Mouse (Mus musculus) midbrain, postnatal 0 days (tissue): Measurements from ENCODE around the gene Larp4b. TPM values are rescaled to one million over a fixed set of nuclear protein-coding genes. Genes with fewer than 3 reads are reported as not detected.
A peak's percentile ranks its signal among the peaks of the same experiment; 100 is the strongest.

Experiments
- ATAC-seq: fragments of 200-750 bp; cut with Nextera tagmentation; 2 replicates; pipeline ENCODE4 v1.8.0; 2017; ENCODE audit warnings: moderate number of reproducible peaks, mild to moderate bottlenecking, moderate TSS enrichment, moderate library complexity; ENCODE audit not compliant: low FRiP score
- DNase-seq: peaks from one replicate; pipeline ENCODE4 v3.0.0-alpha.2; 2015; ENCODE audit warnings: low spot score
- H3K27ac ChIP-seq: fragments of 300-500 bp; sonication (generic); 2 replicates; pipeline ENCODE4 v1.5.1; 2014; ENCODE audit warnings: low read depth, mild to moderate bottlenecking, low read length, mixed read lengths
- H3K27me3 ChIP-seq: fragments of 300-500 bp; sonication (generic); 2 replicates; pipeline ENCODE4 v1.6.1; 2014; ENCODE audit warnings: low read length, control low read depth, mixed read lengths; ENCODE audit not compliant: insufficient read depth
- H3K36me3 ChIP-seq: fragments of 300-500 bp; sonication (generic); 2 replicates; pipeline ENCODE4 v1.6.1; 2014; ENCODE audit warnings: low read length, control low read depth, mixed read lengths; ENCODE audit not compliant: insufficient read depth
- H3K4me1 ChIP-seq: fragments of 300-500 bp; sonication (generic); 2 replicates; pipeline ENCODE4 v1.6.1; 2014; ENCODE audit warnings: mild to moderate bottlenecking, control low read depth, antibody characterized with exemption, low read length, mixed read lengths; ENCODE audit not compliant: insufficient read depth
- H3K4me2 ChIP-seq: fragments of 300-500 bp; sonication (generic); 2 replicates; pipeline ENCODE4 v1.6.1; 2014; ENCODE audit warnings: low read depth, mild to moderate bottlenecking, low read length, mixed read lengths; ENCODE audit not compliant: poor library complexity, severe bottlenecking
- H3K4me3 ChIP-seq: fragments of 300-500 bp; sonication (generic); 2 replicates; pipeline ENCODE4 v1.5.1; 2014; ENCODE audit warnings: low read depth, mild to moderate bottlenecking, low read length, moderate library complexity
- H3K9ac ChIP-seq: fragments of 300-500 bp; sonication (generic); replicated peaks from 2 replicates; pipeline ENCODE4 v1.6.1; 2014; ENCODE audit warnings: mild to moderate bottlenecking, low read length, moderate library complexity, mixed read lengths; ENCODE audit not compliant: poor library complexity, severe bottlenecking
- H3K9me3 ChIP-seq: fragments of 300-500 bp; sonication (generic); 2 replicates; pipeline ENCODE4 v1.6.1; 2016; ENCODE audit warnings: low read length, control low read depth
- CTCF ChIP-seq: IDR thresholded peaks from 2 replicates; pipeline ENCODE4 v1.5.1; 2016; ENCODE audit warnings: antibody characterized with exemption, mild to moderate bottlenecking
- WGBS: fragments of 180-500 bp; shearing (Covaris S2); extraction: QIAGEN DNeasy Blood & Tissue Kit; methylation state at CpG from one replicate; pipeline ENCODE4 v1.1.7; 2014; 5-methylcytosine and 5-hydroxymethylcytosine counted together
- polyA plus RNA-seq: library from polyadenylated mRNA; unstranded; fragments of >200 nt; fragmentation: Nextera tagmentation; extraction: Ambion mirVana; gene quantifications from 2 replicates; pipeline ENCODE4 v1.2.1, GENCODE M21; 2015
- total RNA-seq: library from RNA; depleted of rRNA; stranded (reverse); fragments of >200 nt; gene quantifications from 2 replicates; pipeline ENCODE4 v1.2.3, GENCODE M21; 2014

Gene Larp4b
- total and polyA plus RNA-seq, 2 experiments from 2014 or later, result 40.8 to 78.3 TPM

- Histone ChIP-seq H3K27me3 (no peaks in the 10 kb centered on the region), H3K4me3 (no peak overlapping the region), H3K27ac (no peak overlapping the region), H3K9me3 (no peaks in the 10 kb centered on the region), H3K4me2 (no peak overlapping the region), H3K4me1 (no peaks in the 10 kb centered on the region), H3K9ac (no peak overlapping the region), H3K36me3 (peaks cover 23% of the 10 kb centered on the region)
- ATAC-seq, result no peak
- 90% methylated on average over 2 of the region's 2 CpGs for WGBS
- TF ChIP-seq CTCF, result no peak
- no peak for DNase-seq
Measured at GRCm38 (mm10) chr13:9148830-9149229, 55.1 kb downstream of the Larp4b start.

DNA sequence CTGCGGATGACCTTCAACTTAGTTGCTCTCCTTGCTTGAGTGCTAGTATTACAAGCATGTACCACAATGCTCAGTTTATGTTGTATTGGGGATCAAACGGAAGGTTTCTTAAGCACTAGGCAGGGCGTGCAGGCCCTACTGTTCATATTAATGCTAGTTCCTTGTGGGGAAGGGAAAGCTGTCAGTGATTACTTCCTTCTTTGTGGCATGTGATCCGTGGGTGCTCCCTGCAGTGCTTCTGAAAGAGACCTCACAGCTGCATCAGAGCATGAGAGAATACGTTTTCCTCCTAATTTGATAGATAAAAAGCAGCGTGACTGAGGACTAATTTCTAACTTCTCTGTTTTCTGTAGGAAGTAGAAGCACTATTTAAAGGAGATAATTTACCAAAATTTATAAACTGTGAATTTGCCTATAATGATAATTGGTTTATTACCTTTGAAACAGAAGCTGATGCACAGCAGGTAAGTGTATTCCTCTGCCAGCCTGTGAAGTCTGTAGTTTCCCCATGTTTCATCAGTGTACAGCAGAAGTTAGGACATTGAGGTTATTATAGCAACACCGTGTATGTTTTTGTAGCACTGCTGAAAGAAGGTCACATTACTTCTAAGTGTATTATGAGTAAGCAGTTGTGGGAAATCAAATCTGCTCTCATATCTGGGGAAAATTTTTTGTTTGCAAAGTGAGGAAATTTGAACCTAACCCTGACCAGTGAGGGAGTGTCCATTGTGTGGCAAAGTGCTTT is 56.0 kb downstream of the Larp4b start:
- ATAC-seq (no peak), DNase-seq (peak; percentile 17)
- H3K27me3 ChIP-seq, result no peaks in the 10 kb centered on the region
- TF ChIP-seq CTCF, result no peak
- H3K4me1 ChIP-seq, result no peaks in the 10 kb centered on the region
- WGBS, result 43% methylated on average over 7 of the region's 7 CpGs
- H3K36me3 ChIP-seq, result peaks cover 31% of the 10 kb centered on the region
- no peak overlapping the region for H3K4me3 ChIP-seq
- no peak overlapping the region for H3K27ac ChIP-seq
- no peaks in the 10 kb centered on the region for H3K9me3 ChIP-seq
- H3K4me2 ChIP-seq, result no peak overlapping the region
- H3K9ac ChIP-seq, result no peak overlapping the region

GRCm38 (mm10) chr13:9151100-9151499 is 57.4 kb downstream of the Larp4b start:
- WGBS, result 96% methylated on average over 6 of the region's 6 CpGs
- H3K36me3 ChIP-seq, result peaks cover 32% of the 10 kb centered on the region

GRCm38 (mm10) chr13:9151619-9152018 is 57.9 kb downstream of the Larp4b start:
- Histone ChIP-seq H3K27ac (no peak overlapping the region), H3K9me3 (no peaks in the 10 kb centered on the region), H3K4me3 (no peak overlapping the region), H3K27me3 (no peaks in the 10 kb centered on the region), H3K9ac (no peak overlapping the region), H3K4me1 (no peaks in the 10 kb centered on the region), H3K36me3 (peaks cover 34% of the 10 kb centered on the region), H3K4me2 (no peak overlapping the region)
- 97% methylated on average over 4 of the region's 4 CpGs for WGBS
- ATAC-seq (no peak), DNase-seq (no peak)
- TF ChIP-seq CTCF, result no peak

More at GRCm38 (mm10) chr13:9151100-9151499, 57.4 kb downstream of the Larp4b start:
- no peak for TF ChIP-seq CTCF
- H3K9ac ChIP-seq, result no peak overlapping the region
- H3K4me3 ChIP-seq, result no peak overlapping the region
- DNase-seq, result no peak
- no peaks in the 10 kb centered on the region for H3K27me3 ChIP-seq
- no peaks in the 10 kb centered on the region for H3K4me1 ChIP-seq
- H3K9me3 ChIP-seq, result no peaks in the 10 kb centered on the region
- H3K4me2 ChIP-seq, result no peak overlapping the region
- ATAC-seq, result no peak
- no peak overlapping the region for H3K27ac ChIP-seq

- H3K27me3 ChIP-seq, result no peaks in the 10 kb centered on the region
- no peak for ATAC-seq
- no peaks in the 10 kb centered on the region for H3K4me1 ChIP-seq
- no peaks in the 10 kb centered on the region for H3K9me3 ChIP-seq
- H3K9ac ChIP-seq, result no peak overlapping the region
- H3K27ac ChIP-seq, result no peak overlapping the region
- H3K36me3 ChIP-seq, result peaks cover 36% of the 10 kb centered on the region
- DNase-seq, result no peak
- 87% methylated on average over 2 of the region's 2 CpGs for WGBS
- no peak for TF ChIP-seq CTCF
- no peak overlapping the region for H3K4me2 ChIP-seq
- H3K4me3 ChIP-seq, result no peak overlapping the region
Measured at GRCm38 (mm10) chr13:9152267-9152666, 58.6 kb downstream of the Larp4b start.

DNA sequence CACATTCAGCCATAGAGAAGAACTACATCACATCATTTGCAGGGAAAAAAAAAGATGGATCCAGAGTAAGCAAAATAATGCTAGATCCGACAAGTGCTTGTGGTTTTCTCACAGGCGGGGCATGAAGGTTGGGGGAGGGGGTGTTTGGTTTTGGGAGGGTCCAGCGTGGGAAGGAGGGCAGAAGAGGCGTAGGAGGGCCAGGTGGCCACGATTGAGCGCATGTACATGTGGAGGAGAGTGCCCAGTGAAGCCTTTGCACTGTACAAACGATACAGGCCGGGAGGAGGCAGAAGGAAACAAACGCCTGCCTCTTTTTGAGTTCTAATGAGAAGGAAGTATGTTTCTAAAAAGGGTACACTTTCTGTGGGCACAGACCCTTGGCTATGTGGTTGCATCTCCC is 60.1 kb downstream of the Larp4b start:
- TF ChIP-seq CTCF, result no peak
- H3K27ac ChIP-seq, result no peak overlapping the region
- H3K4me2 ChIP-seq, result no peak overlapping the region
- no peaks in the 10 kb centered on the region for H3K27me3 ChIP-seq
- DNase-seq (no peak), ATAC-seq (no peak)
- H3K9ac ChIP-seq, result no peak overlapping the region
- 90% methylated on average over 9 of the region's 9 CpGs for WGBS
- H3K4me1 ChIP-seq, result no peaks in the 10 kb centered on the region
- no peak overlapping the region for H3K4me3 ChIP-seq
- H3K36me3 ChIP-seq, result peaks cover 44% of the 10 kb centered on the region
- H3K9me3 ChIP-seq, result no peaks in the 10 kb centered on the region
